Mouse (Mus musculus) thymus, adult 2 months (tissue): ENCODE data around the gene Gse1.

ENCODE experiments used
- CTCF ChIP-seq: fragments of 200-500 bp; IDR thresholded peaks from 2 replicates; pipeline ENCODE4 v1.5.1; 2012; ENCODE audit warnings: mild to moderate bottlenecking, control low read depth, low read length, moderate library complexity, borderline replicate concordance; ENCODE audit not compliant: control insufficient read depth, poor library complexity, insufficient read depth; ENCODE audit errors: extremely low read depth
- POLR2A ChIP-seq: fragments of 200-500 bp; IDR thresholded peaks from 2 replicates; pipeline ENCODE4 v1.6.1; 2012; ENCODE audit warnings: mild to moderate bottlenecking, low read length, control low read depth, moderate library complexity; ENCODE audit not compliant: control insufficient read depth, poor library complexity, insufficient read depth; ENCODE audit errors: extremely low read depth

- TF ChIP-seq CTCF (no peak), POLR2A (no peak)
Observed at GRCm38 (mm10) chr8:120577821-120578220, 349.6 kb downstream of the Gse1 start.
